Mouse (Mus musculus): Measurements from ENCODE around the gene Tsga13. TPM values are rescaled to one million over a fixed set of nuclear protein-coding genes. Genes with fewer than 3 reads are reported as not detected.

The Tsga13 gene
- polyA plus RNA-seq, 2 experiments from 2014 or later: not detected

DNA sequence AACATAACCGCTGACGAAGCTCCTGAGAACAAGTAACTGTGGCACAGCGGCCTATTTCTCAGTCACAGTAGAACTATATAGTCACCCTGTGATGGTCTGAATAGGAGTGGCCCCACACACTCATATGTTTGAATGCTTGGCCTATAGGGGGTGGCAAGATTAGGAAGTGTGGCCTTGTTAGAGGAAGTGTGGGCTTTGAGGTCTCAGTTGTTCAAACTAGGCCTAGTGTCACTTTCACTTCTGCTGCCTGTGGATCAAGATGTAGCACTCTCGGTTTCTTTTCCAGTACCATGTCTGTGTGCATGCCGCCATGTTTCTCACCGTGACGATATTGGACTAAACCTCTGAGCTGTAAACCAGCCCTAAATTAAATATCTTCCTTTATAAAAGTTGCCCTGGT lies 59.4 kb downstream of the Tsga13 start:
- no peak for ATAC-seq

DNA sequence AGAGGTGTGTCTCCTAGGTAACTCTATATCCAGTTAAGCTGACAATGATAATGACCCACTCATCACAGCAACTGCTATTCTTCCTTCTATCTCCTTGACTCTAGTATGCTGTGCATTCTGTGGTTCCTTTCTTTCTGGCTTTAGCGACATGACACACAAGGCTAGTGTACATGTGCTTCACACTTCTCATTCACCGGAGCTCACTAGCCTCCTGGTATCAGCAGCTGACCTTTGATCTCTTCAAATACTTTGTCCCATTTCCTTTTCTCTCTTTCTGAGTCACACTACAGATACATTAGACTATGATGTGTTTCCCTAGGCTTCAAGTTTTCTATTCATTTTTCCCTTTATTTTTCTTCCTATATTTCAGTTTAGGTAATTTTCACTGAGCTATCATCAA lies 60.2 kb downstream of the Tsga13 start:
- no peak for ATAC-seq

DNA sequence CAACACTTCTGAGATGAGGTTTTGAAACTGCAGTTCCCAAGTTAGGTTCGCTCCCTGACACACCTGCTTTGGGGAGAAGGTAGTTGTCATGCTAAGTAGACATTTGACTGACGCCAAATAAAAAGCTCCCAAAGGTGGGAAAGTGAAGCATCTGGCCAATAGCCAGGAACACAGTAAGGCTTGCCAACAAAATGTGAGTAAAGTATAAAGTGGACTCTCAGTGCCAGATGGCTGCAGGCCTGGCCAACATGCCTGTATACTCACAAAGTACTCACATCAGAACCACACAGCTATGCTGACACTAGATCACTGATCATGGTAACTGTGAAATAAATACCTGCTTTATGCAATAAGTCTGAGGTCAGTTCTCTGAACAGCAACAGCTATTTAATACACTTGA lies 65.6 kb downstream of the Tsga13 start:
- ATAC-seq: no peak

Other genes with a start within 250 kb of the Tsga13 start
- 1 to 10 TPM; 7.4 to 7.7 TPM for gene Cep41, start 221.8 kb downstream of the Tsga13 start, polyA plus RNA-seq (2017; shearing (Covaris generic))
- under 1 TPM; 0.37 to 0.85 TPM for gene Mest, start 192.0 kb downstream of the Tsga13 start, polyA plus RNA-seq (2017; shearing (Covaris generic))
- 10 to 100 TPM; 31.9 to 32.3 TPM for gene Copg2, start 18.8 kb downstream of the Tsga13 start, polyA plus RNA-seq (2017; shearing (Covaris generic))
- not detected for gene Klf14, start 43.5 kb upstream of the Tsga13 start, polyA plus RNA-seq (2017; shearing (Covaris generic))